Mouse (Mus musculus): Measurements from ENCODE around the gene Treml4. TPM values are rescaled to one million over a fixed set of nuclear protein-coding genes. Genes with fewer than 3 reads are reported as not detected.

The Treml4 gene
- total and polyA plus RNA-seq, 3 experiments: 0.35 to 1.4 TPM; not detected in 1

- TF ChIP-seq ELF1 (IDR thresholded peaks at IDR 0.05; ENCODE audit: low read depth, low read length): no peak
- no peak for TF ChIP-seq HCFC1 (IDR thresholded peaks at IDR 0.05; ENCODE audit: low read depth, low read length)
- no peak for TF ChIP-seq MXI1 (IDR thresholded peaks at IDR 0.05; ENCODE audit: low read depth, low read length)
- TF ChIP-seq MAFK (IDR thresholded peaks at IDR 0.05; ENCODE audit: borderline replicate concordance, low read depth, low read length): no peak
- TF ChIP-seq GATA1 (IDR thresholded peaks at IDR 0.05; ENCODE audit: low read depth, low read length): no peak
- no peak for TF ChIP-seq USF1 (IDR thresholded peaks at IDR 0.05; ENCODE audit: low read depth, low read length)
- no peak for TF ChIP-seq POLR2A (IDR thresholded peaks at IDR 0.05; ENCODE audit: control insufficient read depth in 1 of 2, insufficient read depth in 1 of 2, low read depth in 1 of 2, low read length in 2 of 2, poor library complexity in 1 of 2)
- TF ChIP-seq ZNF384 (IDR thresholded peaks at IDR 0.05; ENCODE audit: low read depth, low read length): no peak
- TF ChIP-seq TCF12 (IDR thresholded peaks at IDR 0.05; ENCODE audit: low read depth, low read length): no peak
- TF ChIP-seq GABPA (IDR thresholded peaks at IDR 0.05; ENCODE audit: low read depth, low read length): no peak
- no peak for TF ChIP-seq RAD21 (IDR thresholded peaks at IDR 0.05; ENCODE audit: low read depth, low read length)
- TF ChIP-seq SIN3A (IDR thresholded peaks at IDR 0.05; ENCODE audit: low read length): no peak
- TF ChIP-seq MAX (IDR thresholded peaks at IDR 0.05; ENCODE audit: low read length): no peak
- TF ChIP-seq MAZ (IDR thresholded peaks at IDR 0.05; ENCODE audit: low read depth, low read length): no peak
- no peak for TF ChIP-seq POLR2AphosphoS5 (IDR thresholded peaks at IDR 0.05; ENCODE audit: borderline replicate concordance, low read depth, low read length)
- TF ChIP-seq E2F4 (IDR thresholded peaks at IDR 0.05; ENCODE audit: borderline replicate concordance, low read depth, low read length): no peak
- TF ChIP-seq POLR2AphosphoS2 (IDR thresholded peaks at IDR 0.05; ENCODE audit: low read length): no peak
- no peak for TF ChIP-seq EP300 (IDR thresholded peaks at IDR 0.05; ENCODE audit: low read depth in 1 of 2, low read length in 2 of 2)
- TF ChIP-seq KAT2A (conservative IDR thresholded peaks at IDR 0.05; ENCODE audit: low read depth, low read length): no peak
- no peak for TF ChIP-seq TBP (IDR thresholded peaks at IDR 0.05; ENCODE audit: low read depth, low read length)
- Histone ChIP-seq H3K27me3 (ENCODE audit: control insufficient read depth in 1 of 2, insufficient read depth in 2 of 2, low read length in 2 of 2) (no peaks in the 10 kb centered on the region), H3K9ac (ENCODE audit: control insufficient read depth, low read depth, low read length, poor library complexity, severe bottlenecking) (no peak overlapping the region), H3K4me1 (ENCODE audit: control insufficient read depth in 1 of 2, insufficient read depth in 2 of 2, low read length in 2 of 2) (peaks cover 12 to 30% of the 10 kb centered on the region in 2 experiments), H3K36me3 (ENCODE audit: control insufficient read depth in 1 of 2, insufficient read depth in 2 of 2, low read length in 2 of 2) (peaks cover 0 to 15% of the 10 kb centered on the region in 2 experiments; a peak in 2 of 4 replicates), H3K27ac (ENCODE audit: control insufficient read depth, low read depth, low read length) (no peak overlapping the region), H3K4me3 (ENCODE audit: control insufficient read depth in 1 of 2, insufficient read depth in 1 of 2, low read depth in 2 of 2, low read length in 2 of 2) (no peak overlapping the region), H3K79me2 (ENCODE audit: control insufficient read depth, insufficient read depth, low read length, poor library complexity) (no peaks in the 10 kb centered on the region), H3K9me3 (replicated peaks; ENCODE audit: insufficient read depth, low read length) (no peaks in the 10 kb centered on the region)
- no peak for DNase-seq (ENCODE audit: low read depth, low spot score)
Observed at GRCm38 (mm10) chr17:48318686-48319085, 54.6 kb downstream of the Treml4 start.

GRCm38 (mm10) chr17:48321279-48321678 lies 57.2 kb downstream of the Treml4 start:
- no peak overlapping the region for H3K27ac ChIP-seq (ENCODE audit: control insufficient read depth, low read depth, low read length)
- DNase-seq (ENCODE audit: low read depth, low spot score): no peak
- no peaks in the 10 kb centered on the region for H3K9me3 ChIP-seq (replicated peaks; ENCODE audit: insufficient read depth, low read length)
- H3K4me3 ChIP-seq (ENCODE audit: control insufficient read depth in 1 of 2, insufficient read depth in 1 of 2, low read depth in 2 of 2, low read length in 2 of 2): no peak overlapping the region
- no peak overlapping the region for H3K9ac ChIP-seq (ENCODE audit: control insufficient read depth, low read depth, low read length, poor library complexity, severe bottlenecking)
- no peak for TF ChIP-seq ZC3H11A (IDR thresholded peaks at IDR 0.05; ENCODE audit: low read depth, low read length)
- peak; percentile 73 for TF ChIP-seq ETS1 (IDR thresholded peaks at IDR 0.05; ENCODE audit: low read depth, low read length)
- no peak for TF ChIP-seq NRF1 (IDR thresholded peaks at IDR 0.05; ENCODE audit: insufficient read depth, low read depth, low read length, poor library complexity, severe bottlenecking)
- 0 out of 2 replicates have a peak, but pooled peaks have one; percentile 57 for TF ChIP-seq RCOR1 (IDR thresholded peaks at IDR 0.05; ENCODE audit: low read depth, low read length)
- TF ChIP-seq GABPA (IDR thresholded peaks at IDR 0.05; ENCODE audit: low read depth, low read length): no peak
- peak; percentile 82 to 84 for TF ChIP-seq EP300 (IDR thresholded peaks at IDR 0.05; ENCODE audit: low read depth in 1 of 2, low read length in 2 of 2)
- no peak for TF ChIP-seq UBTF (IDR thresholded peaks at IDR 0.05; ENCODE audit: borderline replicate concordance, insufficient read depth, low read depth, low read length)
- peak; percentile 89 for TF ChIP-seq BHLHE40 (IDR thresholded peaks at IDR 0.05; ENCODE audit: borderline replicate concordance, low read depth, low read length)
- no peak for TF ChIP-seq MYB (IDR thresholded peaks at IDR 0.05; ENCODE audit: low read depth, low read length)
- no peak for TF ChIP-seq USF2 (IDR thresholded peaks at IDR 0.05; ENCODE audit: borderline replicate concordance in 1 of 2, insufficient read depth in 1 of 2, low read depth in 1 of 2, low read length in 2 of 2)
- no peak for TF ChIP-seq CHD1 (IDR thresholded peaks at IDR 0.05; ENCODE audit: low read depth, low read length)
- TF ChIP-seq GATA1 (IDR thresholded peaks at IDR 0.05; ENCODE audit: low read depth, low read length): peak; percentile 92
- no peak for TF ChIP-seq POLR2AphosphoS5 (IDR thresholded peaks at IDR 0.05; ENCODE audit: borderline replicate concordance, low read depth, low read length)
- no peak for TF ChIP-seq MAX (IDR thresholded peaks at IDR 0.05; ENCODE audit: low read length)
- no peak for TF ChIP-seq SMC3 (IDR thresholded peaks at IDR 0.05; ENCODE audit: low read depth, low read length)
- peak; percentile 67; the same call in 1 of the 2 replicates for TF ChIP-seq MXI1 (IDR thresholded peaks at IDR 0.05; ENCODE audit: low read depth, low read length)
- TF ChIP-seq ZNF384 (IDR thresholded peaks at IDR 0.05; ENCODE audit: low read depth, low read length): peak; percentile 67
- TF ChIP-seq CHD2 (IDR thresholded peaks at IDR 0.05; ENCODE audit: low read length): no peak
- peak; percentile 91 for TF ChIP-seq TCF12 (IDR thresholded peaks at IDR 0.05; ENCODE audit: low read depth, low read length)
- TF ChIP-seq SIN3A (IDR thresholded peaks at IDR 0.05; ENCODE audit: low read length): peak; percentile 69
- peaks cover 0 to 15% of the 10 kb centered on the region in 2 experiments; a peak in 2 of 4 replicates for H3K36me3 ChIP-seq (ENCODE audit: control insufficient read depth in 1 of 2, insufficient read depth in 2 of 2, low read length in 2 of 2)
- no peaks in the 10 kb centered on the region for H3K27me3 ChIP-seq (ENCODE audit: control insufficient read depth in 1 of 2, insufficient read depth in 2 of 2, low read length in 2 of 2)
- peaks cover 12 to 26% of the 10 kb centered on the region in 2 experiments for H3K4me1 ChIP-seq (ENCODE audit: control insufficient read depth in 1 of 2, insufficient read depth in 2 of 2, low read length in 2 of 2)
- H3K79me2 ChIP-seq (ENCODE audit: control insufficient read depth, insufficient read depth, low read length, poor library complexity): no peaks in the 10 kb centered on the region

Measured in MEL (cell line).